Mouse (Mus musculus) stomach, postnatal 0 days (tissue): Measurements from ENCODE around the gene Pex10. TPM values are rescaled to one million over a fixed set of nuclear protein-coding genes. Genes with fewer than 3 reads are reported as not detected.

Experiments
- ATAC-seq: fragments of 200-750 bp; cut with Nextera tagmentation; 2 replicates; pipeline ENCODE4 v1.8.0; 2017; ENCODE audit not compliant: low FRiP score, low TSS enrichment
- DNase-seq: peaks from one replicate; pipeline ENCODE4 v3.0.0-alpha.2; 2016; ENCODE audit warnings: low spot score
- H3K27ac ChIP-seq: fragments of 300-500 bp; sonication (generic); replicated peaks from 2 replicates; pipeline ENCODE4 v1.5.1; 2014; ENCODE audit warnings: mild to moderate bottlenecking, control low read depth
- H3K27me3 ChIP-seq: fragments of 300-500 bp; sonication (generic); 2 replicates; pipeline ENCODE4 v1.6.1; 2014; ENCODE audit warnings: low read length; ENCODE audit not compliant: control insufficient read depth, insufficient read depth
- H3K36me3 ChIP-seq: fragments of 300-500 bp; sonication (generic); 2 replicates; pipeline ENCODE4 v1.6.1; 2014; ENCODE audit warnings: low read length, mixed read lengths; ENCODE audit not compliant: control insufficient read depth, insufficient read depth
- H3K4me1 ChIP-seq: fragments of 300-500 bp; sonication (generic); replicated peaks from 2 replicates; pipeline ENCODE4 v1.6.1; 2014; ENCODE audit warnings: antibody characterized with exemption; ENCODE audit not compliant: control insufficient read depth, insufficient read depth
- H3K4me2 ChIP-seq: fragments of 300-500 bp; sonication (generic); replicated peaks from 2 replicates; pipeline ENCODE4 v1.6.1; 2014; ENCODE audit warnings: low read depth, mild to moderate bottlenecking, control low read depth, moderate library complexity
- H3K4me3 ChIP-seq: fragments of 300-500 bp; sonication (generic); 2 replicates; pipeline ENCODE4 v1.5.1; 2014; ENCODE audit warnings: low read depth, low read length, control low read depth
- H3K9ac ChIP-seq: fragments of 300-500 bp; sonication (generic); 2 replicates; pipeline ENCODE4 v1.6.1; 2014; ENCODE audit warnings: mild to moderate bottlenecking, low read length, control low read depth, mixed read lengths
- H3K9me3 ChIP-seq: fragments of 300-500 bp; sonication (generic); 2 replicates; pipeline ENCODE4 v1.6.1; 2016; ENCODE audit warnings: low read length; ENCODE audit not compliant: control insufficient read depth
- CTCF ChIP-seq: IDR thresholded peaks from 2 replicates; pipeline ENCODE4 v1.5.1; 2016; ENCODE audit warnings: antibody characterized with exemption, low read depth, mild to moderate bottlenecking, moderate library complexity
- EP300 ChIP-seq: optimal IDR thresholded peaks from 2 replicates; pipeline ENCODE3; 2016; ENCODE audit warnings: antibody characterized with exemption
- WGBS: fragments of 180-500 bp; shearing (Covaris S2); extraction: QIAGEN DNeasy Blood & Tissue Kit; methylation state at CpG from one replicate; pipeline ENCODE4 v1.1.7; 2014; 5-methylcytosine and 5-hydroxymethylcytosine counted together
- polyA plus RNA-seq: library from polyadenylated mRNA; unstranded; fragments of >200 nt; fragmentation: Nextera tagmentation; extraction: Ambion mirVana; gene quantifications from 2 replicates; pipeline ENCODE4 v1.2.1, GENCODE M21; 2015

The Pex10 gene
- polyA plus RNA-seq, result 10.3 and 10.5 TPM in 2 replicates

GRCm38 (mm10) chr4:155066834-155067522, at the start of gene Pex10:
TSS of gene Pex10 (plus strand) at chr4:155067016.
- under 1% methylated on average over 48 of the region's 48 CpGs for WGBS
- H3K9me3 ChIP-seq, result no peaks in the 10 kb centered on the region
- DNase-seq, result peak; percentile 99
- H3K4me2 ChIP-seq, result peak within 1 kb of the TSS; percentile 83
- peak within 1 kb of the TSS; percentile 75 for H3K27ac ChIP-seq
- H3K27me3 ChIP-seq, result no peaks in the 10 kb centered on the region
- peak within 1 kb of the TSS; percentile 72 for H3K9ac ChIP-seq
- 0 out of 2 replicates have a peak, but pooled peaks cover 6% of the 10 kb centered on the region for H3K36me3 ChIP-seq
- H3K4me3 ChIP-seq, result peak within 1 kb of the TSS; percentile 70
- no peak for TF ChIP-seq EP300
- TF ChIP-seq CTCF, result no peak
- ATAC-seq, result peak; percentile 89
- H3K4me1 ChIP-seq, result peaks cover 4% of the 10 kb centered on the region; the same call in 1 of the 2 replicates

DNA sequence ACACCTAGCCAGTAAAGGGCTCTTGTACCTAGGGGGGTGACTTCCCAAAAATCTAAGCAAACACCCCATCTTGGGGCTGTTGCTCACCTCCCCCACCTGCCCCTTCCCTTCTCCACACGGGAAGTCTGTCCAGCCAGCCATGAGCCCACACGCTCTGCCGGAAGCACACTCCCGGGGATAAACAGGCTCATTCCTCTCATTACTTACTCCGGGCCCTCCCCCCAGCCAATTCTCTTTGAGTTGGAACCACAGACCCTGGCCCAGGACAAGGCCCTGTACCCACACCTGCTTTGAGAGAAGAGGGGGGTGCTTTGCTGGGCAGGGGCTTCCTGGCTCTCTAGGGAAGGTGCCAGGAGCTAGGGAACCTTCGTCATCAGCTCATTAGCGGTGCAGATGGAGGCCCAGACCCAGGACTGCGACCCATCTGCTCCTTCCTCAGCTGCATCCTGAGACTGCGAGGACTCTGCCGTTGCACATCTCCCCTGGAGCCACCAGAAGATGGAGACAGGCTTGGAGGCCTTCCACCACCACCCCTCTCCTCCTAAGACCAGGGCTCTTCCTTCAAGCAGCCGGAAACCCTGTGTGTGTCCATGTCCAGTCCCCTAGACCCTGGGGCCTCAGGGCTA, 49.5 kb upstream of the Pex10 start:
- 73% methylated on average over 11 of the region's 11 CpGs for WGBS
- TF ChIP-seq EP300 (no peak), CTCF (no peak)
- peaks cover 4% of the 10 kb centered on the region; the same call in 1 of the 2 replicates for H3K4me1 ChIP-seq
- H3K27ac ChIP-seq, result no peak overlapping the region
- H3K9ac ChIP-seq, result no peak overlapping the region
- H3K9me3 ChIP-seq, result no peaks in the 10 kb centered on the region
- DNase-seq (no peak), ATAC-seq (no peak)
- no peak overlapping the region for H3K4me2 ChIP-seq
- no peak overlapping the region for H3K4me3 ChIP-seq
- no peaks in the 10 kb centered on the region for H3K36me3 ChIP-seq
- no peaks in the 10 kb centered on the region for H3K27me3 ChIP-seq

DNA sequence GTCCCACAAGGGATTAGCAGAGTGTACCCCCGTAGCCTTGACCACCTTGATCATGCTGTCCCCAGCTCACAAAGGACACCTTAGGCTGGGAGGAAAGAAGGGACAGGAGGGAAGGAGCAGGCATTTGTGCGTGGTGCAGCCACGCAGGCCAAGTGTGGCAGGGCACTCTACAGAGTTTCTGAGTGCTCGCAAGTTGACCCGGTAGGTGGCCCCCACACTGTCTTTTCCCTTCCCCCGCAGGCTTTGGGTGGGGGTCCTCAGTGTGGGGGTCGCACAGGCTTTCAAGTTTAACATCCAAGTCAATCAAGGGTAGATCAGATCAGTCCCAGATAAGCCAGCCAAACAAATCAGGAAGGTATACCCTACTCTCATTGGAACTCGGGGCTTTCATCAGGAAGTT, 48.8 kb upstream of the Pex10 start:
- no peaks in the 10 kb centered on the region for H3K36me3 ChIP-seq
- ATAC-seq (no peak), DNase-seq (no peak)
- no peak overlapping the region for H3K4me3 ChIP-seq
- H3K4me2 ChIP-seq, result no peak overlapping the region
- no peak overlapping the region for H3K27ac ChIP-seq
- H3K27me3 ChIP-seq, result no peaks in the 10 kb centered on the region
- peaks cover 4% of the 10 kb centered on the region; the same call in 1 of the 2 replicates for H3K4me1 ChIP-seq
- TF ChIP-seq EP300, result no peak
- no peaks in the 10 kb centered on the region for H3K9me3 ChIP-seq
- 77% methylated on average over 8 of the region's 8 CpGs for WGBS
- no peak overlapping the region for H3K9ac ChIP-seq

GRCm38 (mm10) chr4:155018601-155019335, 48.0 kb upstream of the Pex10 start:
- WGBS, result 9% methylated on average over 15 of the region's 15 CpGs

DNA sequence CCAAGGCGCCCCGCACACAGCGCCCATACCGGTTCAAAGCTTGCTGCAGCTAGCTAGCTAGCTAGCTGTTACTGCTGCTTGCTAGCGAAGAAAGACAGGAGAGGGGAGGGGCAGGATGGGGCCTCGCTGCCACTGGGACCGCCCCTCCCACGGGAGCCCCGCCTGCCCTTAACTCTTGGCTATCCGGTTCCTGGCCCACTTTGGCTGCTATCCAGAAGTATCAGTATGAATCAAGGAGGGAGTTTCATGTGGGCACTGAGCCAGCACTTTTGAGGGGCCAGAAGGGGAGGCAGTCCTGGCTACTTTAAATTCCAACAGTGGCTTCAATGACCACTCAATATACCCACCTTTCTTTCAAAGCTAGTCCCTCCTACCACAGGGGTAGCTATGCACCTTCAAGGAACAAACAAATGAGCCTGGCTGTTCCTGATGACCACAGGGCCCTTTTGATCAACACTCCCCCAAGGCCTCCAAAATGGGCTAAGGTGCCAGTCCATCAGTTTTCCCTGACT, 47.4 kb upstream of the Pex10 start:
- DNase-seq, result peak; percentile 73
- H3K4me2 ChIP-seq, result peak overlapping the region; percentile 42
- 0% methylated on average over 10 of the region's 10 CpGs for WGBS
- no peaks in the 10 kb centered on the region for H3K27me3 ChIP-seq
- H3K9ac ChIP-seq, result no peak overlapping the region
- no peak for TF ChIP-seq EP300
- TF ChIP-seq CTCF, result no peak
- no peak overlapping the region for H3K27ac ChIP-seq
- H3K36me3 ChIP-seq, result no peaks in the 10 kb centered on the region
- peak; percentile 50; the same call in 1 of the 2 replicates for ATAC-seq
- H3K9me3 ChIP-seq, result no peaks in the 10 kb centered on the region
- H3K4me1 ChIP-seq, result peaks cover 4% of the 10 kb centered on the region; the same call in 1 of the 2 replicates
- no peak overlapping the region for H3K4me3 ChIP-seq

More at GRCm38 (mm10) chr4:155018601-155019335, 48.0 kb upstream of the Pex10 start:
- peak; percentile 10; the same call in 1 of the 2 replicates for ATAC-seq
- H3K9me3 ChIP-seq, result no peaks in the 10 kb centered on the region
- H3K27ac ChIP-seq, result no peak overlapping the region
- H3K36me3 ChIP-seq, result no peaks in the 10 kb centered on the region
- no peak for TF ChIP-seq CTCF
- TF ChIP-seq EP300, result no peak
- no peaks in the 10 kb centered on the region for H3K27me3 ChIP-seq
- H3K4me3 ChIP-seq, result no peak overlapping the region
- H3K4me2 ChIP-seq, result peak overlapping the region; percentile 42
- no peak overlapping the region for H3K9ac ChIP-seq
- H3K4me1 ChIP-seq, result peaks cover 4% of the 10 kb centered on the region; the same call in 1 of the 2 replicates
- DNase-seq, result peak; percentile 47
